Mouse (Mus musculus) MEL (cell line): ENCODE measurements around the gene Pde4a.

ENCODE experiments used
- CTCF ChIP-seq, 3 experiments: IDR thresholded peaks in 2 of 3; conservative IDR thresholded peaks in 1 of 3; 2 replicates each; pipeline ENCODE4 v1.5.1; 2011 to 2012; ENCODE audit warnings: low read length in 3 of 3, low read depth in 2 of 3, mild to moderate bottlenecking in 2 of 3, improper control_type of control experiment in 1 of 3, inconsistent platforms in 1 of 3, mixed read lengths in 1 of 3, moderate library complexity in 1 of 3; ENCODE audit not compliant: control insufficient read depth in 1 of 3, insufficient read depth in 1 of 3, poor library complexity in 1 of 3, severe bottlenecking in 1 of 3
- MAZ ChIP-seq: IDR thresholded peaks from 2 replicates; pipeline ENCODE4 v1.6.1; 2012; ENCODE audit warnings: low read depth, mild to moderate bottlenecking, inconsistent platforms, low read length, improper control_type of control experiment
- USF2 ChIP-seq, 2 experiments: IDR thresholded peaks; 2 replicates each; pipeline ENCODE4 v1.6.1; 2011 to 2012; ENCODE audit warnings: improper control_type of control experiment in 2 of 2, low read length in 2 of 2, borderline replicate concordance in 1 of 2, inconsistent platforms in 1 of 2, low read depth in 1 of 2, mild to moderate bottlenecking in 1 of 2; ENCODE audit not compliant: insufficient read depth in 1 of 2

GRCm38 (mm10) chr9:21141922-21142321 is 23.6 kb upstream of the Pde4a start:
- no peak for TF ChIP-seq USF2 (IDR thresholded peaks at IDR 0.05; ENCODE audit: borderline replicate concordance in 1 of 2, insufficient read depth in 1 of 2, low read depth in 1 of 2, low read length in 2 of 2)
- no peak for TF ChIP-seq CTCF (IDR thresholded peaks at IDR 0.05 in 2 of 3, conservative IDR thresholded peaks at IDR 0.05 in 1 of 3; ENCODE audit: control insufficient read depth in 1 of 3, insufficient read depth in 1 of 3, low read depth in 2 of 3, low read length in 3 of 3, poor library complexity in 1 of 3, severe bottlenecking in 1 of 3)
- TF ChIP-seq MAZ, result no peak
